Comparison of ENCODE assay signal across 9 mouse cellular contexts in the genomic region with DNA sequence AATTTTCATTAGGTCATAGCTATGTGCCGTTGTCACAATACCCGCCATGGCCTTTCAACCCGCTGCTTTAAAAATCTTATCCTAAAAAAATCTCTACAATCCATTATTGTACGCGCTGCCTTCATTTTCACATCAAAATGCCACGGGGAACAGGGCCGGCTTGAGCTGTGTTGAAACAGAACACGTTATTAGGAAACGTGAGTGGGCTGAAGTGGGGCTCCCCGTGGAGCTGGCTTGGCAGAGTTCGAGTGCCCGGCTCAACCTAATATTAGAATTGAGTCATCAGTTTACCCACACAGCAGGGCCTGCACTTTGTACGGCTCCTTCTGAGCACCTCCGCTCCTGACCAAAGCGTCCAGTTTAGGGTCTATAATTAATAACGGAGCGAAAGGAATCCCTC.
DNase-seq lines count a peak whose midpoint lies in the region; ATAC-seq and TF ChIP-seq lines count a peak whose summit lies in the region.
"Had no signal": no experiment of that assay in that cellular context is flagged by ENCODE, and none has a peak within 500 bp of the region (broad histone marks: within the 10 kb centered on the region; RNA-seq: fewer than 3 reads in every experiment).

No protein-coding gene starts in this region.

- H3K4me1 ChIP-seq in embryonic facial prominence, embryonic 14.5 days (ENCODE audit: control insufficient read depth, insufficient read depth, low read length): no peaks in the 10 kb centered on the region
- peaks cover 10% of the 10 kb centered on the region; the same call in 1 of the 2 replicates for H3K4me1 ChIP-seq in hindbrain, embryonic 13.5 days (replicated peaks)

- peak overlapping the region; percentile 40 for H3K4me2 ChIP-seq in embryonic facial prominence, embryonic 14.5 days (ENCODE audit: low read depth, low read length)
- peak overlapping the region; percentile 40 for H3K4me2 ChIP-seq in hindbrain, embryonic 13.5 days
- H3K4me2 ChIP-seq in myocyte (ENCODE audit: low read depth): peak overlapping the region; percentile 38

- no peak for TF ChIP-seq POLR2A in myocyte (IDR thresholded peaks at IDR 0.05; ENCODE audit: insufficient read length, low read depth)

- DNase-seq in kidney, postnatal 4 days: peak; percentile 10 to 12
- no peak for DNase-seq in kidney, adult 9 months
- DNase-seq in embryonic facial prominence, embryonic 14.5 days (ENCODE audit: low spot score): no peak
- DNase-seq in natural killer cell, adult 2 months (ENCODE audit: low spot score in 2 of 2): no peak
- DNase-seq in right cerebral cortex, adult 18-20 months: no peak
- DNase-seq in right cerebral cortex, adult 2 months (ENCODE audit: low spot score in 2 of 2): no peak

- H3ac ChIP-seq in myocyte (ENCODE audit: control insufficient read depth, insufficient read length): no peak overlapping the region

- 0 out of 2 replicates have a peak, but pooled peaks cover 3% of the 10 kb centered on the region for H3K9me3 ChIP-seq in embryonic facial prominence, embryonic 14.5 days (ENCODE audit: control insufficient read depth, low read length)
- H3K9me3 ChIP-seq in hindbrain, embryonic 13.5 days: no peaks in the 10 kb centered on the region

- 37% methylated on average over 17 of the region's 17 CpGs for WGBS in embryonic facial prominence, embryonic 14.5 days
- WGBS in hindbrain, embryonic 13.5 days: 56% methylated on average over 17 of the region's 17 CpGs

- no peaks in the 10 kb centered on the region for H3K79me2 ChIP-seq in myocyte (ENCODE audit: control insufficient read depth, insufficient read depth)

- no peak for ATAC-seq in embryonic facial prominence, embryonic 14.5 days (ENCODE audit: low read depth)
- ATAC-seq in hindbrain, embryonic 13.5 days (ENCODE audit: low FRiP score): peak; percentile 66

- no peaks in the 10 kb centered on the region for H3K27me3 ChIP-seq in embryonic facial prominence, embryonic 14.5 days (replicated peaks; ENCODE audit: control insufficient read depth, insufficient read depth, low read length)
- no peaks in the 10 kb centered on the region for H3K27me3 ChIP-seq in hindbrain, embryonic 13.5 days
- H3K27me3 ChIP-seq in myocyte (ENCODE audit: control insufficient read depth, insufficient read depth, insufficient read length): no peaks in the 10 kb centered on the region

- no peak overlapping the region for H3K9ac ChIP-seq in embryonic facial prominence, embryonic 14.5 days (ENCODE audit: low read depth, low read length)
- H3K9ac ChIP-seq in hindbrain, embryonic 13.5 days: no peak overlapping the region

- peak overlapping the region; percentile 17; the same call in 1 of the 2 replicates for H3K4me3 ChIP-seq in embryonic facial prominence, embryonic 14.5 days (ENCODE audit: low read depth, low read length)
- H3K4me3 ChIP-seq in hindbrain, embryonic 13.5 days: no peak overlapping the region
- no peak overlapping the region for H3K4me3 ChIP-seq in myocyte
- H3K4me3 ChIP-seq: erythroblast, embryonic 14.5 days had no signal

- H3K36me3 ChIP-seq in embryonic facial prominence, embryonic 14.5 days (ENCODE audit: control insufficient read depth, insufficient read depth, low read length): no peaks in the 10 kb centered on the region
- H3K36me3 ChIP-seq in hindbrain, embryonic 13.5 days: no peaks in the 10 kb centered on the region
- no peaks in the 10 kb centered on the region for H3K36me3 ChIP-seq in myocyte (ENCODE audit: control insufficient read depth, insufficient read depth)

- H3K27ac ChIP-seq in embryonic facial prominence, embryonic 14.5 days (replicated peaks; ENCODE audit: low read depth, low read length): 0 out of 2 replicates have a peak overlapping the region, but pooled peaks have one; percentile 12
- no peak overlapping the region for H3K27ac ChIP-seq in hindbrain, embryonic 13.5 days

TF ChIP-seq in myocyte, 11 proteins besides CTCF, POLR2A, EP300 and RAD21:
- TF ChIP-seq TCF3 (IDR thresholded peaks at IDR 0.05; ENCODE audit: insufficient read length, low read depth): no peak
- TF ChIP-seq CEBPB (IDR thresholded peaks at IDR 0.05; ENCODE audit: insufficient read depth, poor library complexity, severe bottlenecking): no peak
- TF ChIP-seq REST (IDR thresholded peaks at IDR 0.05; ENCODE audit: insufficient read depth, insufficient read length): no peak
- no peak for TF ChIP-seq POLR2AphosphoS2 (IDR thresholded peaks at IDR 0.05; ENCODE audit: insufficient read length, low read depth)
- TF ChIP-seq MYOG (IDR thresholded peaks at IDR 0.05; ENCODE audit: control insufficient read depth in 1 of 3, insufficient read depth in 1 of 3, insufficient read length in 2 of 3, low read depth in 2 of 3): no peak
- no peak for TF ChIP-seq TCF12 (IDR thresholded peaks at IDR 0.05; ENCODE audit: insufficient read depth, poor library complexity, severe bottlenecking)
- no peak for TF ChIP-seq SRF (IDR thresholded peaks at IDR 0.05; ENCODE audit: control insufficient read depth, insufficient read length, low read depth)

Comparison
In these comparisons a context has a peak if more than half of its experiments do, and no peak if none do; other contexts are left out.
1. DNase-seq: peak in kidney, postnatal 4 days (2 of 2); none in kidney, adult 9 months (single experiment), embryonic facial prominence, embryonic 14.5 days (single experiment), natural killer cell, adult 2 months (0 of 2), right cerebral cortex, adult 18-20 months (single experiment) and right cerebral cortex, adult 2 months (0 of 2).
2. Peak in every context shown above with its lines, with median percentiles within 50 percentile points of each other: H3K4me2 ChIP-seq.